Mouse (Mus musculus) stomach, postnatal 0 days (tissue): ENCODE results near the gene Armc9. TPM values are rescaled to one million over a fixed set of nuclear protein-coding genes. Genes with fewer than 3 reads are reported as not detected.

ENCODE experiments used
- ATAC-seq: fragments of 200-750 bp; cut with Nextera tagmentation; 2 replicates; pipeline ENCODE4 v1.8.0; 2017; ENCODE audit not compliant: low FRiP score, low TSS enrichment
- DNase-seq: peaks from one replicate; pipeline ENCODE4 v3.0.0-alpha.2; 2016; ENCODE audit warnings: low spot score
- H3K27ac ChIP-seq: fragments of 300-500 bp; sonication (generic); replicated peaks from 2 replicates; pipeline ENCODE4 v1.5.1; 2014; ENCODE audit warnings: mild to moderate bottlenecking, control low read depth
- H3K27me3 ChIP-seq: fragments of 300-500 bp; sonication (generic); 2 replicates; pipeline ENCODE4 v1.6.1; 2014; ENCODE audit warnings: low read length; ENCODE audit not compliant: control insufficient read depth, insufficient read depth
- H3K36me3 ChIP-seq: fragments of 300-500 bp; sonication (generic); 2 replicates; pipeline ENCODE4 v1.6.1; 2014; ENCODE audit warnings: low read length, mixed read lengths; ENCODE audit not compliant: control insufficient read depth, insufficient read depth
- H3K4me1 ChIP-seq: fragments of 300-500 bp; sonication (generic); replicated peaks from 2 replicates; pipeline ENCODE4 v1.6.1; 2014; ENCODE audit warnings: antibody characterized with exemption; ENCODE audit not compliant: control insufficient read depth, insufficient read depth
- H3K4me2 ChIP-seq: fragments of 300-500 bp; sonication (generic); replicated peaks from 2 replicates; pipeline ENCODE4 v1.6.1; 2014; ENCODE audit warnings: low read depth, mild to moderate bottlenecking, control low read depth, moderate library complexity
- H3K4me3 ChIP-seq: fragments of 300-500 bp; sonication (generic); 2 replicates; pipeline ENCODE4 v1.5.1; 2014; ENCODE audit warnings: low read depth, low read length, control low read depth
- H3K9ac ChIP-seq: fragments of 300-500 bp; sonication (generic); 2 replicates; pipeline ENCODE4 v1.6.1; 2014; ENCODE audit warnings: mild to moderate bottlenecking, low read length, control low read depth, mixed read lengths
- H3K9me3 ChIP-seq: fragments of 300-500 bp; sonication (generic); 2 replicates; pipeline ENCODE4 v1.6.1; 2016; ENCODE audit warnings: low read length; ENCODE audit not compliant: control insufficient read depth
- CTCF ChIP-seq: IDR thresholded peaks from 2 replicates; pipeline ENCODE4 v1.5.1; 2016; ENCODE audit warnings: antibody characterized with exemption, low read depth, mild to moderate bottlenecking, moderate library complexity
- EP300 ChIP-seq: optimal IDR thresholded peaks from 2 replicates; pipeline ENCODE3; 2016; ENCODE audit warnings: antibody characterized with exemption
- WGBS: fragments of 180-500 bp; shearing (Covaris S2); extraction: QIAGEN DNeasy Blood & Tissue Kit; methylation state at CpG from one replicate; pipeline ENCODE4 v1.1.7; 2014; 5-methylcytosine and 5-hydroxymethylcytosine counted together
- polyA plus RNA-seq: library from polyadenylated mRNA; unstranded; fragments of >200 nt; fragmentation: Nextera tagmentation; extraction: Ambion mirVana; gene quantifications from 2 replicates; pipeline ENCODE4 v1.2.1, GENCODE M21; 2015

The Armc9 gene
- polyA plus RNA-seq, 1 experiment from 2014 or later, result 7.3 TPM

- Histone ChIP-seq H3K9ac (no peak overlapping the region), H3K36me3 (no peaks in the 10 kb centered on the region), H3K4me1 (no peaks in the 10 kb centered on the region), H3K9me3 (no peaks in the 10 kb centered on the region), H3K27me3 (no peaks in the 10 kb centered on the region), H3K27ac (no peak overlapping the region), H3K4me2 (no peak overlapping the region), H3K4me3 (no peak overlapping the region)
- TF ChIP-seq EP300, result no peak
- TF ChIP-seq CTCF, result no peak
- ATAC-seq (no peak), DNase-seq (no peak)
- 65% methylated on average over 2 of the region's 2 CpGs for WGBS
These were observed 33.3 kb downstream of the Armc9 start for GRCm38 (mm10) chr1:86187856-86188255.

GRCm38 (mm10) chr1:86188271-86188670, 33.7 kb downstream of the Armc9 start:
- H3K36me3 ChIP-seq, result no peaks in the 10 kb centered on the region
- H3K27me3 ChIP-seq, result no peaks in the 10 kb centered on the region
- DNase-seq, result no peak
- H3K4me3 ChIP-seq, result no peak overlapping the region
- no peak overlapping the region for H3K9ac ChIP-seq
- ATAC-seq, result no peak
- 68% methylated on average over 2 of the region's 2 CpGs for WGBS
- no peak overlapping the region for H3K27ac ChIP-seq
- TF ChIP-seq CTCF (no peak), EP300 (no peak)
- H3K9me3 ChIP-seq, result no peaks in the 10 kb centered on the region
- H3K4me2 ChIP-seq, result no peak overlapping the region
- H3K4me1 ChIP-seq, result no peaks in the 10 kb centered on the region

- H3K27me3 ChIP-seq, result no peaks in the 10 kb centered on the region
- ATAC-seq, result peak; percentile 45; the same call in 1 of the 2 replicates
- WGBS, result 88% methylated on average over 6 of the region's 6 CpGs
- DNase-seq, result no peak
- no peak overlapping the region for H3K4me2 ChIP-seq
- H3K36me3 ChIP-seq, result no peaks in the 10 kb centered on the region
- H3K9ac ChIP-seq, result no peak overlapping the region
- no peak overlapping the region for H3K4me3 ChIP-seq
- peak; percentile 37; the same call in 1 of the 2 replicates for TF ChIP-seq CTCF
- no peak for TF ChIP-seq EP300
- no peaks in the 10 kb centered on the region for H3K4me1 ChIP-seq
- no peaks in the 10 kb centered on the region for H3K9me3 ChIP-seq
- no peak overlapping the region for H3K27ac ChIP-seq
These were observed 34.6 kb downstream of the Armc9 start for GRCm38 (mm10) chr1:86189034-86189702.

GRCm38 (mm10) chr1:86190843-86191242, 36.3 kb downstream of the Armc9 start:
- Histone ChIP-seq H3K27ac (no peak overlapping the region), H3K9me3 (no peaks in the 10 kb centered on the region), H3K27me3 (no peaks in the 10 kb centered on the region), H3K4me3 (no peak overlapping the region), H3K4me1 (no peaks in the 10 kb centered on the region), H3K36me3 (no peaks in the 10 kb centered on the region), H3K4me2 (no peak overlapping the region), H3K9ac (no peak overlapping the region)
- DNase-seq (no peak), ATAC-seq (no peak)
- no peak for TF ChIP-seq CTCF
- TF ChIP-seq EP300, result no peak
- 83% methylated on average over 6 of the region's 6 CpGs for WGBS

- TF ChIP-seq EP300 (no peak), CTCF (no peak)
- no peak overlapping the region for H3K27ac ChIP-seq
- H3K4me2 ChIP-seq, result no peak overlapping the region
- 76% methylated on average over 7 of the region's 7 CpGs for WGBS
- peaks cover 5% of the 10 kb centered on the region; the same call in 1 of the 2 replicates for H3K36me3 ChIP-seq
- ATAC-seq (no peak), DNase-seq (no peak)
- no peaks in the 10 kb centered on the region for H3K27me3 ChIP-seq
- H3K4me1 ChIP-seq, result no peaks in the 10 kb centered on the region
- H3K4me3 ChIP-seq, result no peak overlapping the region
- no peak overlapping the region for H3K9ac ChIP-seq
- H3K9me3 ChIP-seq, result no peaks in the 10 kb centered on the region
These were observed 39.5 kb downstream of the Armc9 start for GRCm38 (mm10) chr1:86194044-86194443.

GRCm38 (mm10) chr1:86198276-86198675, 43.7 kb downstream of the Armc9 start:
- Histone ChIP-seq H3K36me3 (peaks cover 10% of the 10 kb centered on the region; the same call in 1 of the 2 replicates), H3K27ac (no peak overlapping the region), H3K27me3 (no peaks in the 10 kb centered on the region), H3K4me2 (no peak overlapping the region), H3K9ac (no peak overlapping the region), H3K9me3 (no peaks in the 10 kb centered on the region), H3K4me3 (no peak overlapping the region), H3K4me1 (no peaks in the 10 kb centered on the region)
- 93% methylated on average over 6 of the region's 6 CpGs for WGBS
- no peak for TF ChIP-seq CTCF
- TF ChIP-seq EP300, result no peak
- DNase-seq (no peak), ATAC-seq (no peak)
